In the genomic region with DNA sequence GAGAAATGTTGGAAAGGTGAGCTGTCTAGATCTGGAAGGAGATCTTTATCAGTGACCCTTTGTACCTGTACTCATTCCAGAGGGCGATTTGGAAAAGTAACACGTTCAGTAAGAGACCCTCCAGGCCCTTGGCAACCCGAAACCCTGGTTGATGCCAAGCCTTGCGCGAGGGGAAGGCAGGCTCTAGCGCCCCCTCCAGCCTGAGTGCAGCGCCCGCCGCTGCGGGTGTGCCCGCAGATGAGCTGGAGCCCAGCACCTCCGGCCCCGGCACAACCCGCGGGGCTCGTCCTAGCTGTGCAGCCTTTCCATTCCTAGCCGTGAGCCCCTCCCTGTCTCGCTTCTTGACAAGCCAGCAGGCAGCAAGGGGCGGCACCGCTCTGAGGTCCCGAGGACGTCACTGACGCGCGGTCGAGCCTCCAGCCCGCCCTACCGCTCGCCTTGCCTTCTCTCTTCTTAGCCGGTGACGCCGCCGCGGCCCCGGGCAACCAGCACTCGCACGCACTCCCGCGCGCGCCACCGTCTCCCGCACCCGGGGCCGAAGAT, we compare ENCODE assay signal across 8 mouse cellular contexts. TPM values are rescaled to one million over a fixed set of nuclear protein-coding genes. Genes with fewer than 3 reads are reported as not detected.
DNase-seq lines count a peak whose midpoint lies in the region; ATAC-seq lines count a peak whose summit lies in the region.

Gene Oxct1 (plus strand): TSS at position 153 of the 543 bp plus-strand sequence.

- ATAC-seq in hindbrain, embryonic 11.5 days (ENCODE audit: low FRiP score): peak; percentile 96

- peak within 1 kb of the TSS; percentile 87 for H3K9ac ChIP-seq in hindbrain, embryonic 11.5 days (ENCODE audit: low read depth, low read length)

- no peaks in the 10 kb centered on the region for H3K9me3 ChIP-seq in hindbrain, embryonic 11.5 days (ENCODE audit: control insufficient read depth, low read length)

- WGBS in hindbrain, embryonic 11.5 days: 0% methylated on average over 37 of the region's 45 CpGs

- H3K4me1 ChIP-seq in hindbrain, embryonic 11.5 days (replicated peaks; ENCODE audit: control insufficient read depth, insufficient read depth, low read length): no peaks in the 10 kb centered on the region

- H3K27me3 ChIP-seq in hindbrain, embryonic 11.5 days (ENCODE audit: control insufficient read depth, insufficient read depth, low read length): no peaks in the 10 kb centered on the region

- peak within 1 kb of the TSS; percentile 89 for H3K27ac ChIP-seq in hindbrain, embryonic 11.5 days (ENCODE audit: low read depth, low read length)

- H3K36me3 ChIP-seq in hindbrain, embryonic 11.5 days (ENCODE audit: control insufficient read depth, insufficient read depth, low read length): no peaks in the 10 kb centered on the region

- peak; percentile 95 for DNase-seq in NIH3T3 (ENCODE audit: low read depth)
- peak; percentile 97 for DNase-seq in cerebellum, adult 9-11 months
- DNase-seq in frontal cortex, adult 2 months (ENCODE audit: extremely low spot score in 1 of 2, low spot score in 1 of 2): peak; percentile 92 to 93
- DNase-seq in hindbrain, embryonic 11.5 days (ENCODE audit: low spot score): peak; percentile 91
- DNase-seq in layer of hippocampus, postnatal 10 days (ENCODE audit: low spot score in 2 of 2): peak; percentile 88 to 94
- DNase-seq in lung, postnatal 10 days: peak; percentile 93
- DNase-seq in retina, embryonic 14.5 days (ENCODE audit: low spot score): peak; percentile 91
- DNase-seq in thymus, postnatal 4 days: peak; percentile 87

- peak within 1 kb of the TSS; percentile 67 for H3K4me2 ChIP-seq in hindbrain, embryonic 11.5 days (replicated peaks; ENCODE audit: low read depth, low read length)

- peak within 1 kb of the TSS; percentile 76 for H3K4me3 ChIP-seq in hindbrain, embryonic 11.5 days (ENCODE audit: low read depth, low read length)

RNA-seq across cellular contexts. Expression of gene Oxct1, which starts in this region (rescaled TPM):
- 192 TPM in 2 replicates for polyA plus RNA-seq in frontal cortex, adult 2 months (2012; rRNA removed)
- 183 and 196 TPM in 2 replicates for polyA plus RNA-seq in hindbrain, embryonic 11.5 days (2014; fragmentation: Nextera tagmentation; extraction: Ambion mirVana)
- total RNA-seq in layer of hippocampus, postnatal 10 days (2021): 100 to 1,000 TPM; 498 to 543 TPM

Comparison
In these comparisons a context has a peak if more than half of its experiments do, and no peak if none do; other contexts are left out.
1. Peak in every context shown above with its lines: DNase-seq, ATAC-seq, H3K4me3 ChIP-seq and H3K27ac ChIP-seq.